Mouse (Mus musculus) olfactory bulb, adult 2 months (tissue): ENCODE measurements at regions not wholly inside any gene's neighbourhood (a gene's known extent, or its start where the extent isn't known, plus 50 kb on each side); places are given as distances from the start of the nearest gene placed in this dataset.

ENCODE experiments used
- H3K27ac ChIP-seq: fragments of 200-500 bp; 2 replicates; pipeline ENCODE4 v1.5.1; 2012; ENCODE audit warnings: low read depth, low read length; ENCODE audit not compliant: insufficient read depth
- H3K4me1 ChIP-seq: fragments of 200-500 bp; 2 replicates; pipeline ENCODE4 v1.6.1; 2012; ENCODE audit warnings: low read length; ENCODE audit not compliant: control insufficient read depth, insufficient read depth
- H3K4me3 ChIP-seq: fragments of 200-500 bp; 2 replicates; pipeline ENCODE4 v1.5.1; 2012; ENCODE audit warnings: mild to moderate bottlenecking, low read depth, low read length, moderate library complexity; ENCODE audit not compliant: insufficient read depth
- CTCF ChIP-seq: fragments of 200-500 bp; IDR thresholded peaks from 2 replicates; pipeline ENCODE4 v1.5.1; 2012; ENCODE audit warnings: low read depth, mild to moderate bottlenecking, low read length, moderate library complexity; ENCODE audit not compliant: insufficient read depth
- POLR2A ChIP-seq: fragments of 200-500 bp; IDR thresholded peaks from 2 replicates; pipeline ENCODE4 v1.6.1; 2012; ENCODE audit warnings: mild to moderate bottlenecking, low read depth, low read length, moderate library complexity; ENCODE audit not compliant: insufficient read depth
- WGBS: fragments of 180-500 bp; shearing (Covaris S2); methylation state at CpG from one replicate; pipeline ENCODE4 v1.1.7; 2018; 5-methylcytosine and 5-hydroxymethylcytosine counted together

DNA sequence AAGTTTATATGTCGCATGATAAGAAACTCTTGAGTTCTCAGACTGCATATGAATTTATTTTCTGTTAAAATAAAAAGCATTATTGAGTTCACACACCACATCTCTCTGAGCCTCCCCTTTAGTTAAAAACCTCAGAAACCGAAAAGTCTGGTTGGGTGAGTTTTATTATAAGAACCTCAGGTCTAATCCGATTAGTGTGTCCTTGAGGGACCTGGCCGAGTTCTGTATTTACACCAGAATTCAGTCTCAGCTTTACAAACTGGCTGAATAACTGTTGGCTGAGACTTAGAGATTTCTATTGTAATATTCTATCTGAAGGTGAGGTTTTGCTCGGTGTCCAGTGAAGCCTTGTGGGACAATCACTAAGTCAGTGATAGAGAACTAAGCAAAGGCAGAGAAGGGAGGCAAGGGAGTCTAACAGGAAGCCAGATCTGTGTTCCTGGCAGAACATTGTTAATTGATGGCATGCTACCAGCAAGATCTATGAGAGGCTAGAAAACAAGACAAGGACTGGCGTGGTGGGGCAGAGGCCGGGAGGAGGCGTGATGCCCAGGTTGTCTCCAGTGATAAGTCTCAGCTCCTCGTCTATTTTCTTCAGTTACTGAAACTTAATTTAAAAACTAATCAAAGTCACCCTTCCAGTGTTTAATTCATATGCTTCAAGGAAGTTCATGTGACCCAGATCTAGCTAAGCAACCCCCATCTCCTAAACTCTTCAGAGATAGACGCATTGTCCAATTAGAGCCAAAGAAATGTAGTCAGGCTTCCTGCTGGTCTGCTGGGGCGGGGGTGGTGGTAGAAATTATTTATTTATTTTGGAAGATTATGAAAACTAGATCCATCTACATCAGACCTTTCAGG is 171.8 kb upstream of the Fer start:
- Histone ChIP-seq H3K27ac (no peak overlapping the region), H3K4me1 (no peaks in the 10 kb centered on the region), H3K4me3 (no peak overlapping the region)
- TF ChIP-seq CTCF (no peak), POLR2A (no peak)
- WGBS: 82% methylated on average over 11 of the region's 11 CpGs

DNA sequence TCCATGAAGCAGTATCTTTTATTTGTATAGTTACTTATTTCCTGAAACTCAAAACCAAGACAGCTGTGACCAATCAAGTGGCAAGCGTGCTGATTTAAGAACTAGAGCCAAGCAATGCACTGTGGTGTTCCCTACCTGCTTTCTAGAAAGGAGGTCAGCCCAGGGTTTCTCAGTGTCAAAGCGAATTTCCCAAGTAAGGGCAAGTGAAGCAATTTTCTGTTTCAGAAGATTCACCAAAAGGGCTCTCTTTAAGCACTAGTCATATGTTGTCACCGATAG is 171.2 kb upstream of the Fer start:
- 81% methylated on average over 3 of the region's 3 CpGs for WGBS
- H3K27ac ChIP-seq: no peak overlapping the region
- no peak for TF ChIP-seq POLR2A
- no peak for TF ChIP-seq CTCF
- H3K4me1 ChIP-seq: no peaks in the 10 kb centered on the region
- H3K4me3 ChIP-seq: no peak overlapping the region

DNA sequence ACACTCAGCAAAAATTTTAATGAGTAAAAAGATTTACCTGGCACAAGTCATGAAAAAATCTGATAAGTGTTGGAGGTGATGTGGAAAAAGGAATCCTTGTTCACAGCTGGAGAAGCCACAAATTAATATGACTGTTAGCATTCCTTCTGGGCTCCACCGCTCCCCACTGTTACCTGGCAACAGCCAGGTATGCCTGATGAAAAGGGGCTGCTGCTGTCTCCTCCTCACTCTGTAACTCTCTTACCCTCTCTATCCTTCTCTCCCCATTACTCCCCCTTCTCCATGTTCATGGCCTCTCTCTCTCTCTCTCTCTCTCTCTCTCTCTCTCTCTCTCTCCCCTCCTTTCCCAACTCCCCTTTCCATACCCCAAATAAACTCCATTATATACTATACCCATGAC is 169.6 kb upstream of the Fer start:
- Histone ChIP-seq H3K4me1 (no peaks in the 10 kb centered on the region), H3K4me3 (no peak overlapping the region), H3K27ac (no peak overlapping the region)
- 93% methylated on average over 1 of the region's 1 CpGs for WGBS
- TF ChIP-seq POLR2A (no peak), CTCF (no peak)

DNA sequence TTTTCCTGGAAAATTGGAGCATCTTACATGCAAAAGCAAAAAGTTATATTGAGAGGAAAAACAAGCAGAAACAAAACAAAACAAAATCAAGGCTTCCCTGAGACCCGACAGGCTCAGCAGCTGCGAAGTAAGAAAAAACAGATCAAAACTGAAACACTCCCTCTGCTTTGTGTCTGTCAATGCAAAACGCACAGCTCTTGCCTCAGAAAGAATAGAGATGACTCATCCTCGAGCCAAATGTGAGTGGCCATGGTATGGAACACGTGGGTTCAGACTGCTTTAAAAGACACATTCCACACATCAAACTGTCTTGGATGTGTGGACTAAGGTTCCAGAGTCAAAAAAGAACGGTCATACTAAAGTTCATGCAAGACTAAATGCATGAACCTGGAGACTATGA is 163.3 kb upstream of the Fer start:
- Histone ChIP-seq H3K4me3 (no peak overlapping the region), H3K27ac (no peak overlapping the region), H3K4me1 (no peaks in the 10 kb centered on the region)
- no peak for TF ChIP-seq POLR2A
- no peak for TF ChIP-seq CTCF
- 76% methylated on average over 6 of the region's 6 CpGs for WGBS

DNA sequence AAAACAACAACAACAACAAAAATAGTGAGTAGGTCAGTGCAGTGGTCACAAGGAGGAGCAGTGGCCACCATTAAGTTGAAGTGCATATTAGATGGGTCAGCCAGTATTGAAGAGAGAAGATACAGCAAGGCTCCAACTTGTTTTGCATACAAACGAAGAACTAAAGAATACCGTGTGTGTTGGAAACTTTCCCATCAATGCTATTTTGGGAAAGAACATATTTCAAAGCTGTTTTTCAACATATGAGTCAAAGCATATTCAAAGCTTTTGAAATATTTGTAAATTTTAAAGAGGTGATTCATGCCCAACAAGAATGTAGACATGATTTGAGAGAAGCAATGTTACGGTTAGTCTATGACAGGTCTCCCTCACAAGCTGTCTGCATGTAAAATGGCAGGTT is 157.9 kb upstream of the Fer start:
- no peak for TF ChIP-seq CTCF
- TF ChIP-seq POLR2A: no peak
- Histone ChIP-seq H3K27ac (no peak overlapping the region), H3K4me1 (no peaks in the 10 kb centered on the region), H3K4me3 (no peak overlapping the region)
- WGBS: 75% methylated on average over 3 of the region's 3 CpGs

DNA sequence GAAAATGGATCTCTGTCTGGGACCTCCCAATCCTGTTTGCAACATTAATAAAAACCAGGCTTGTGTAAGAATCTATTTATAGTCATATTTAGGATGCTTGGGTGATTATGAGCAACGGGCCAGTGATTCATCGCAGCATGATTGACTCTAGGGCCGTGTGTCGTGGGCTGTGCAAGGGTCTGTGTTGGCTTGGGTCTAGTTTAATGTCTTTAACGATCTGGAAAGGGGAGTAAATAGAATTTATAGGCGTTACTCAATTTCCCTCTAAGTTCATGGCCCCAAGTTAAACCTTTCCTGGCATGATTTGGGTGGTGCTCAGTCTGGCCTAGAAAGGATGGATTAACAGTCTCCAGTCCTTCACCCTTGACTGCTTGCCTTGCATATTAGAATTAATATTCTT is 149.9 kb upstream of the Fer start:
- TF ChIP-seq POLR2A (no peak), CTCF (no peak)
- no peak overlapping the region for H3K4me3 ChIP-seq
- H3K27ac ChIP-seq: no peak overlapping the region
- no peaks in the 10 kb centered on the region for H3K4me1 ChIP-seq
- 62% methylated on average over 6 of the region's 6 CpGs for WGBS

DNA sequence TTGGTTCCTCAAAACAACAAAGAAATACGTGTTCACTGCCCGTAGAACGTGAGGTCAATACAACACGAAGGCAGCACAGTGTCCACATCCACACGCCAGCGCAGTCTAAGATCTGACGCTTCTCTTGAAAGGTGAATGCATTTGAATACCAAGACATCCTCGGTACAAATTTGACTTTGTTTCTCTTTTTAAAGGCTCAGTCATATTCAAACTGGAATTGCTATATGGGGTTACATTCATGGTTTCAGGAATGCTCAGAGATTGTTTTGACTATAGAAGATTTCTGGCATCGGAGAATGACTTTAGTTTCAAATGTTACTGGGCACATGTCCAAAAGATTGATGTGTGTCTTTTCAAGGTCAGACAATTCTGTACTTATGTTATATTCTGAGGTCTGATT is 147.2 kb upstream of the Fer start:
- WGBS: 93% methylated on average over 9 of the region's 9 CpGs
- H3K4me3 ChIP-seq: no peak overlapping the region

DNA sequence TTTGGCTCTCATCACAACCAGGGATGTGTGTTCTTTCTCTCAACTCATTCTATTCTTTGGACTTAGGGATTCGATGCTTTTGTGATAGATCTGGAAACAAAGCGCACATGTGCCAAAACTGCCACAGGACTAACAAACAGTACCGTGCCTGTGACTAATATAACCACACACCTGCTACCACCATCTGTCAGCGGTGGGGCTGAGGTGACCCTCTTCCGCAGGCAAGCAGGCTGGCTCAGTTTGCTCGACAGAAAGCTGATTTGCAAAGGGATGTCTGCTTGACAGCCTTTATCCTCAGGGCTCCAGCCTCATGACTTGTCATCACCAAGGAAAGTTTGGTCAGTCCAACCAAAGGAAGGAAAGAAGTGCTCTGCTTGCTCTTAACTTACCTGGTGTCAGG is 146.7 kb upstream of the Fer start:
- Histone ChIP-seq H3K27ac (no peak overlapping the region), H3K4me1 (no peaks in the 10 kb centered on the region; the same call in 1 of the 2 replicates), H3K4me3 (no peak overlapping the region)
- whole genome bisulfite sequencing: 72% methylated on average over 6 of the region's 6 CpGs
- TF ChIP-seq CTCF (no peak), POLR2A (no peak)

More for the DNA sequence above, 147.2 kb upstream of the Fer start:
- TF ChIP-seq CTCF: no peak
- Histone ChIP-seq H3K4me1 (no peaks in the 10 kb centered on the region; the same call in 1 of the 2 replicates), H3K27ac (no peak overlapping the region)

DNA sequence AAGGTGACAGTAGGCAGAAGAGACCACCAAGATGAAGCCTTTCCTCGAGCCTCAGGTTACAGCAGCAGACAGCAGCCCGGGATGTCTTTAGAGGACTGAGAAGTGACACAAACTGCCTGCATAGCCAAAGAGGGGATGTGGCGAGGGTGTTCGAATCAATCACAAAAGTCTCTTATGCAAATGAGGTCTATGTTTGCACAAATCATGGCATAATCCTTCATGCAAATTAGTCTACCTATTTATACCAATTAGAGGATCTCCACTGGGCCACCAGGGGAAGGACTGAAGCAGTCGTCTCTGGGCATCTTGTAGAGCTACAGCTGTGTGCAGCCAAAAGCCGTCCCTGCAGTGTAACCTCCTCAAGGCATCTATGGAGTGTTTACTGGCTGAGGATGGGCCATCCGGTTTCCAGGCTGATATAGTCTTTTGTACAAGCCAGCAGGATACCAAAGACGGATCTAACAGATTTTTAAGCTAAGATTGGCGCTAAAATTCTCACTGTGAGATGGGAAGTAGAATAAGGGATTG is 145.7 kb upstream of the Fer start:
- TF ChIP-seq CTCF: no peak
- no peak for TF ChIP-seq POLR2A
- no peak overlapping the region for H3K27ac ChIP-seq
- 61% methylated on average over 9 of the region's 9 CpGs for WGBS

More for the DNA sequence above, 145.7 kb upstream of the Fer start:
- no peaks in the 10 kb centered on the region; the same call in 1 of the 2 replicates for H3K4me1 ChIP-seq
- H3K4me3 ChIP-seq: no peak overlapping the region
